Mouse (Mus musculus): ENCODE measurements at regions not wholly inside any gene's neighbourhood (a gene's known extent, or its start where the extent isn't known, plus 50 kb on each side); places are given as distances from the start of the nearest gene placed in this dataset.

DNA sequence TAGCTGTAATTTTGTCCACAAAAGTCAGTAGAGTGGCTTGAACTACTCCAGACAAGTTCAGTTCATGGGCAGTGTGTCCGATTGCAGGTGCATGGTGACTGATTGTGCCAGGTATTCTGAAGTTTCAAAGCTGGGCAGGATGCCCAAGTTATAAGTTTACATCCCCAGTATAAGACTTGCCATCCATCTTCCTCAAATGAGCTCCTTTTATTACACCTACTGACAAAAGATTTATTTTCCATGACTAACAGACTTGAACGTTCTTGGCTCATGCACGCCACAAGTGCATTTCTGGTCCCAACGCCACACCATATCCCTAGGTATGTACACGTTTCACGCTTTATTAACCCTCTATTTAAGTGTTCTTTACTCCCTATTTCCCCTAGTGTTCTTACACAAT, 117.4 kb upstream of the Etl4 start:
- TF ChIP-seq POLR2A (IDR thresholded peaks at IDR 0.05; ENCODE audit: borderline replicate concordance, insufficient read depth, low read length): no peak
- TF ChIP-seq CTCF (IDR thresholded peaks at IDR 0.05; ENCODE audit: borderline replicate concordance, insufficient read depth, low read depth, low read length): no peak

Data from cerebellum, adult 2 months (tissue).